Comparison of ENCODE assay signal across 11 mouse cellular contexts in the genomic region with DNA sequence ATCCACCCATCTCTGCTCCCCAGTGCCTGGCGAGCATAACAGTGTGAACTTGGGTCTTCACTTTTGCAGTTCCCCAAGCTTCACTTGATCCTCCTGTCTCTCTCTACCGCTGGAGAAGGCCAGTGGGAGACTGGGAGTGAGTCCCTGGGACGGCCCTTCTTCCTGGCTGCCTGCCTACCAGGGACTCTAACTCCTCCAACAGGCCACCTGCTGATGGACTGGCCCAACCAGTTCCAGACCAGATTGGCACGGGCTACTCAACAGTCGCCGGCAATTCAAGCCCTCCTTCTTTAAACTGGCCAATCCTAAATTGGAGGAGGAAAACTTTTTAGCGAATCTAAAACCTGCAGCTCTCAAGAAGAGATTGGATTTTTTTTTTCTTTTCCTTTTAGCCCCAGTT.
DNase-seq lines count a peak whose midpoint lies in the region; ATAC-seq lines count a peak whose summit lies in the region.
"Had no signal": no experiment of that assay in that cellular context is flagged by ENCODE, and none has a peak within 500 bp of the region (broad histone marks: within the 10 kb centered on the region; RNA-seq: fewer than 3 reads in every experiment).

No protein-coding gene starts in this region.

- peak; percentile 55; the same call in 1 of the 2 replicates for ATAC-seq in lung, embryonic 15.5 days (ENCODE audit: borderline replicate concordance, extremely low read depth, low FRiP score, low TSS enrichment)
- no peak for ATAC-seq in activated CD4-positive, CD25-positive, alpha-beta regulatory T cell, adult 4 months
- no peak for ATAC-seq in frontal cortex, adult (ENCODE audit: low TSS enrichment)
- ATAC-seq in inflammation-experienced regulatory T-cells, adult 6 months = no peak
- ATAC-seq: forebrain, embryonic 14.5 days; hindbrain, embryonic 16.5 days; midbrain, embryonic 15.5 days had no signal

- no peaks in the 10 kb centered on the region for H3K36me3 ChIP-seq in lung, embryonic 15.5 days
- H3K36me3 ChIP-seq: midbrain, embryonic 15.5 days had no signal

- no peak overlapping the region for H3K9ac ChIP-seq in lung, embryonic 15.5 days
- H3K9ac ChIP-seq: midbrain, embryonic 15.5 days had no signal

- no peaks in the 10 kb centered on the region for H3K9me3 ChIP-seq in lung, embryonic 15.5 days
- H3K9me3 ChIP-seq: midbrain, embryonic 15.5 days had no signal

- H3K4me3 ChIP-seq in lung, embryonic 15.5 days = no peak overlapping the region
- H3K4me3 ChIP-seq: midbrain, embryonic 15.5 days had no signal

- 18% methylated on average over 7 of the region's 7 CpGs for WGBS in lung, embryonic 15.5 days

- peaks cover 26% of the 10 kb centered on the region for H3K4me1 ChIP-seq in lung, embryonic 15.5 days

- peak overlapping the region; percentile 81 for H3K27ac ChIP-seq in lung, embryonic 15.5 days
- H3K27ac ChIP-seq: midbrain, embryonic 15.5 days had no signal

- peak overlapping the region; percentile 32 for H3K4me2 ChIP-seq in lung, embryonic 15.5 days
- H3K4me2 ChIP-seq: midbrain, embryonic 15.5 days had no signal

- H3K27me3 ChIP-seq in lung, embryonic 15.5 days = no peaks in the 10 kb centered on the region

- peak; percentile 41 for DNase-seq in ovary, postnatal 14 days (ENCODE audit: low spot score)
- DNase-seq in ovary, adult 18-20 months (ENCODE audit: low spot score) = no peak
- DNase-seq in gonadal fat pad, adult 2 months (ENCODE audit: low read depth) = peak; percentile 65
- DNase-seq in testis, postnatal 14 days (ENCODE audit: low spot score) = peak; percentile 55
